Mouse (Mus musculus): ENCODE results near the gene Plek.
"Not testable (repeated sequence)": the region's sequence is repeated elsewhere in the genome, so short reads cannot be mapped to it uniquely, and the experiment has no call there.

The Plek gene

DNA sequence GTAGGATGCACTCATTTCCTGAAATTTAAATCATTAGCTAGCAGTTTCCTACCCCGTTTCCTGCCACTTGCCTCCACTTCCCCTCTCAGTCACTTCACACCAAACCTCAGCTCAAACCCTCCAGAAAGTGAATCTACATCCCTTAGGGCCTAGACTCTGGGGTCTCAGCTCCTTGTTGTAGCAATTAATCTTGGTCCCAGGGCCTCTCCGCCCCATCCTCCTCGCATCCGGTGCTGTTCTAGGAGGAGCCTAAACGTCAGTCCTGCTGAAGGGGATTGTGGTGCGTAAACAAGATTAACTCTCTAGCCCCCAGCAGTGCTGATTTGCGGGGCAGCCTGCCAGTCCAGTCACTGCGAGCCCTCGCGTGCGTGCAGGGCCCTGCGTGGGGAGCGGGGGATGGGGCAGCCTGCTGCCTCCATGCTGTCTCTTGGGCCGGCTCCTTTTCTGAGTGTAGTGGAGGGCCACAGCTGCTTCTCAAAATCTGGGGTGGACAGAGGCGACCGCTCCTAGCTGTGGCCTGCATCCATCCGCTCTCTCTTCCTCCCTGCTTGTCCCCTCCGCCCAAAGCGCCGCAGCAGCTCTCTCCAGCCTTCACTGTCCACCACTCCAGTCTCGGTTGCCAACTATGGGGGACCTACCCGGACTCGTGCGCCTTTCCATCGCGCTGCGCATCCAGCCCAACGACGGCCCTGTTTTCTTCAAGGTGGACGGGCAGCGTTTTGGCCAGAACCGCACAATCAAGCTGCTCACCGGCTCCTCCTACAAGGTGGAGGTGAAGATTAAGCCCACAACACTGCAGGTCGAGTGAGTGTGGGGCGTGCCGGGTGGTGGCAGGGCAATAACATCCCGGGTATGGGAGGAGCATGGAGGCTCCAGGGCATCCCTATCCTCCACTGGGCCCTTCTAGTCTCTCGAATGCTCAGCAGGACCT, at the start of gene Plek, which contains the start of gene Cnrip1:
TSS of gene Plek (minus strand) at position 837 of the 931 bp plus-strand sequence.
TSS of gene Cnrip1 (plus strand) at position 42 of the 931 bp plus-strand sequence.
- peak; percentile 53 for DNase-seq (ENCODE audit: low spot score)

DNA sequence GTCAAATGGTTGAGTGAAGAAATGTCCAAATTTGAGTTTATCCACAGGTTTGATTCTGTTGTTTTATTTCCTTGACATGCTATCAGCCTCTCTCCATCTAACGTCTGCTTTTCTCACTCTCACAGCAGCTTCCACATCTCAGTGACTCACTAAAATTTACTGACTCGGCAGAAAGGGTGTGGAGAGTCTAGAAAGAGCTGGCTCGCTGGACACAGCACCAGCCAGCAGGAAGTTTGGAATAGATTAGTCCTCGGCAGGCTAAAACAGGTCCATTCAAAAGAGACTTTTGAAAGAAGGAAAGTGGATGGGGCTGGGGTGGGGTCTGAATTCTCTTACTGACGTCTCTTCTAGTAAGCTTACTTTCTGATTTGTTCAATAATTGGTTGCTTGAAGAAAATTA, 33.9 kb upstream of the Plek start:
- no peak for DNase-seq (ENCODE audit: low spot score)

DNA sequence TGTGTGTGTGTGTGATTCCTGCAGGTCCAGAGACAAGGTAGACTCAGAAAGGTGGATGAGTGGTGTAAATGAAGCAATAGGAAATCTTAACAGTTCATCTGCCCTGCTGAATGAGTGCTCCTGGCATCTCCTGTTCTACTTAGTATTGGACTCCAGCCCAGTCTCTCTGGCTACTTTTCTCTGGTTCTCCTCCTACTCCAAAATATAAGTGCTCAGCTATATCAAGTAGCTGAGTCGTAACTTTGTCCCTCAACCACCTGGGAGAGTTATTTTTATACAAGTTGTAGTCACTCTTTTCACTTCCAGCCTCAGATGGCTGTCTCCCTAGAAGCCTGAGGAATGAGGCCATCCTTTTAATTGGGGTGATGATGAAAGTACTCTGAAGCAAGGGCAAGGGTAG, 31.7 kb upstream of the Plek start:
- DNase-seq (ENCODE audit: low spot score): no peak

DNA sequence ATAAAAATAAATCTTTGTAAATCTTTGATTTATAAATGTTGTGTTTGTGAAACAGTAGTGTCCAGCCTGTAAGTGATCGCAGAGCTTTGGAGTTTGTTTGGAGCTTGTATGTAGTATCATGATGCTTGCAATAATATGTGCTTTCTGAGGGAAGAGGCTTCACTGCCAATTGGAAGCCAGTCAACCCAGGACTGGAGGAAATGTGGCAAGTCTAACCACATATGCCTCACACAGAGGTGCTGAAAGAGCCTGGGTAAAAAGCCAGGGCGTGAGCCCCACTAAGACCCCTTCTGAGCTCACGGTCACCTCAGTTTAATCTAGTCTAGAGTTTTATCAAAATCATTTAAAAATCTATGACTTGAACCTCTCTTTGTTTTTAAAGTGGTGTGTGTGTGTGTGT, 31.3 kb upstream of the Plek start:
- DNase-seq (ENCODE audit: low spot score): no peak

DNA sequence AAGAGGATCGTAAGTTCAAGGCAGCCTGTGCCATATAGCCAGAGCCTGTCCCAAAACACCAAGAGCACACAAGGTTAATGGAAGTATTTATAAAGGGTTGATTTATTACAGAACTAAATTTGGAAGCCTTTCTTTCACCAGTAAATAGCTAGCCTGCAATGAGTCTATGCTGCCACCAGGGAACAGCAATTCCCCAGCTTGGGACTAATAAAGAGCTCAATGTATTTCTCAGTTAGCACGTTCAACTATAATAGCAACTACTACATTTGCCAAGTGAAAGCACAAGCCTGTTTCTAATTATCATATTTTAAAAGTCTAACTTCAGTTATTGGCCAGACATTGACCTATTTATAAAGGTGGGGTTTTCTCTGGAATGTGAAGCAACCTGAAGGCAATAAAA, 30.8 kb upstream of the Plek start:
- DNase-seq (ENCODE audit: low spot score): peak; percentile 4

DNA sequence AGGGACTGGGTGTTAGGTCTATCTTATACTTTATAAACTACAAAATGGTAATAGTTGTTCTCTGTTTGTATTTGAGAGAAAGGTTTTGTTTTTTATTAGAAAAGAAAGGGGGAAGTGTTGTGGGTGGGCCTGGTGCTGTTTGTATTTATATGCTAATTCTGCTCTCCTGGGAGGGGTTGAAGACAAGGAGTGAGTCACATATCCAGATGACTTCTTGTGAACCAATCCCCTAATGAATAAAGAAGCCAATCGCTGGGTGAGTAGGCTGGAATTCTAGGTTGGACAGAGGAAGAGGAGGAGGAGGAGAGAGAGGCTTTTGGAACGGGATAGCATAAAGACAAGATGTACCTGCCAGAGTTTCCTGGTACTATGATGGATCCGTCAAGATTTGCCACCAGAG, 29.9 kb upstream of the Plek start:
- DNase-seq (ENCODE audit: low spot score): no peak

DNA sequence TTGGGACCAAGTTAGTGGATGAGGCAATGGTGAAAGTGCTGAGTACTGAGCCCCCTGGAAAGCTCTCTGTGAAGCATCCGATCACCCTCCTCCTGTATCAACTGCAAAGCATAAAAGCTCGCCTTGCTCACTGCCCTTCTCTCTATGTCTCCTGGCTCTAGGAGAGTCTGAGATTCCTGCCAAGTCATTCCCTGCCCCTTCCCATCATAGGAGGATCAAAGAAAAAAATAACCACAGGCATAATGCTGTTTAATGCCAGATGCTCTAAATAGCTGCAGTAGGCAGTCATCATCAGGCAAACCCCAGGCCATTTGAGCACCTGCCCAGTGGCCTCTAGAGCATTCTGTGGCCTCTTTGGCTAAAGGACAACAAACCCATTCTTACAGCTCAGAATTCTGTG, 23.5 kb upstream of the Plek start:
- no peak for DNase-seq (ENCODE audit: low spot score)

DNA sequence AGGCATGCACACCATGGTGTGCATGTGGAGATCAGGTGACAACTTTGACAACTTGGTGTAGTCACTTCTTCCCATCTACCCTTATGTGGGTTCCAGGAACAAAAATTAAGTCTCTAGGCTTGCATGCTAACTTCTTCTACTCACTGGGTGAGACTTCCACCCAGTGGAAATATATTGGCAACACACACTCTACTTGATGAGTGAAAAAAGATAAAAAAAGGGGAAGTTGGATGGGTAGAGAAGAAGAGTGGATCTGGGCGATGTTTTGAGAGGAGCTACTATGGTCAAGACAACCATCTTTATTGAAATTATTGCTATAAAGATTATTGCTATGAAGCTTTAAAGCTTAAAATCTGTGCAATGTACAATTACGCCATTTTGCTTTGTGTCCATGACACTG, 17.2 kb upstream of the Plek start:
- DNase-seq (ENCODE audit: low spot score): not testable (repeated sequence)

DNA sequence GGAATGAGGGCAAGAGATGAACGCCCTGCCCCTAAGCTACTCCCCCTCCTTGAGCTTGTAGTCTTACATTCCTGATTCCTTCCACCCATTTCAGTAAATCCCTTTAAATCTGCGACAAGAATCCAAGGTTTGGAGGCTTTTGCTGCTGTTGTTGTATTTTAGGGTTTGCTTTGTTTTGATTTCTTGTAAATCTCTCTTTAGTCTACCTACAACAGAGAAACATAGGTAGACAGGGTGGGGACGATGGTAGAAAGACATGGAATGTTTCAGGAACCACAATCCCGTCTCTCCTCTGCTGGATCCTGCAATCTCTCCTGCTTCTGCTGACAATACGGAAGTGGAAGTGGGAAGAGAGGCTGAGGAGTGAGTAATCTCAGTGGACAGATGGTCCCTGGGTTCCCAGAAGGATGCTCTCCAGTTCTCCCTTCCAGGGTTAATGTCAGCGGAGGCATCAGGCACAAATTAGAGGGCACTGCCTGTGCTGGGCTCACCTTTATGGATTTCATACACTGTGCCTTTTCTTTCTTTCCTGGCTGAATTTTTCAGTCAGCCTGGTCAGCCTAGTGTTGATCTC, 382 bp upstream of the Plek start:
- DNase-seq (ENCODE audit: low spot score): no peak

DNA sequence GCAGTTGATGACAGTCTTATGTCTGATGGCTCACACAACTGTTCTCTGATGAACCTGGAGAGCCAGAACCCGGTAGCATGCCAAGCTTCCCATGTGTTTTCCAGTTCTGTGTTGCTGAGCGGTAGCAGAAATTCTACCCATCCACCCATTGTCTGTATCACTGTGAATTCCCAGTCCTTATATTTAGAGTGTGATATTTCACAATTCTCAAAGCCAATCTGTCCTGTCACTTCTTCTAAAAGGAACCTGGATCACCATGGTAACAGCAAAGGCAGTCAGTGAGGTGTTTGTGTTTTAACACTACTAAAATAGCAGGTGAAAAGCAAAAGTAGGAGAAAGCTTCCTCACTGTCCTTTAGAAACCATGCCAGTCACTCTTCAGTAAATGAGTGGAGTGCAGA, 6.4 kb downstream of the Plek start:
- DNase-seq (ENCODE audit: low spot score): no peak

DNA sequence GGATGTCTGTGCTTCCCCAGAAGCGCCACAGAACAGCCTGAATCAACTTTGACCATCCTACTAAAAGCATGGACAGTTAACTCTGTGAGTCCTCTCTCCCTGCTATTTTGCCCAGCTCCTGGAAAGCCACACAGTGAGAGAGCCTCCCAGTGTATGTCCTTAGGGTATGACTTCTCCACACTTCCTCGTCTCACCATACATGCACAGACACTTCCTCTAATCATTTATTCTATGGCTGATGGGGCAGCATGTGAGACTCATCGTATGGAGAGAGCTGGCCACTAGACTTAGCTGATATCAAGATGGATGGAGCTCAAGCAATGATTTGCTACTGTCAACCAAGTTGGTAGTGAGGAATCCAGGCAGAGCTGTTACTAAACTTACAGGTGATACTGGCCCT, 28.2 kb downstream of the Plek start:
- no peak for DNase-seq (ENCODE audit: low spot score)

DNA sequence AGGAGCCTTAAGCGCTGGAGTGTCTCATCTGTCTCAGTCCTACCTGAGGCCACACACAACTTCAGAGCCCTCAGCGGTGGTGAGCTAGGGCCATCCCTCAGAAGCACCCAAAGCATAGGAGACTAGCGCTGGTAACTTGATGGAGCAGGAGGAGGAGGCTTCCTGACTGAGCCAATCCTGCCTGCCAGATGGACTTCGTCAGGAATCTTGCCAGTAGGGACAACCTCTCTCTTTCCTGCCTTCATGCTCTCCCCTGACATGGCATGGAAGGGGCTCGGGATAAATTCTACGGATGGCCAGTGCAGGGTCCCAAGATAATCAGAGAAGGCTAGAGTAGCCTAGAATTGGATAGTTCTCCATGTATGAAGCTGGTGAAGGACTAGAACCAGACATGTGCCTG, 29.0 kb downstream of the Plek start:
- DNase-seq (ENCODE audit: low spot score): no peak

DNA sequence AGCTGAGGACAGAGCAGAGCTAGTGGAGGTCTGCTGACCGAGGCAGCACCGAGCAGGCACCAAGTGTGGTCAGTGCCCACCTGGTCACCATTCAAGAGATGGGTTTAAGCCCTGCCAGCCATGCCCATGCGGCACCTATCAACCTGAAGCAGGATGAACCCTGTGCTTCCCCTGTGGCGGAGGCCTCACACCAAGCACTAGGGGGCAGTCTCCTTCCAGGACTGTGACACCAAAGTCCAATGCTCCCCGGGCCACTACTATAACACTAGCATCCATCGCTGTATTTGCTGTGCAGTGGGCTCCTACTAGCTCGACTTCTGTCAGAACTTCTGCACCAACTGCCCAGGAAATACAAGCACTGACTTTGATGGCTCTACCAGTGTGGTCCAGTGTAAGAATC, 32.9 kb downstream of the Plek start:
- DNase-seq (ENCODE audit: low spot score): no peak

DNA sequence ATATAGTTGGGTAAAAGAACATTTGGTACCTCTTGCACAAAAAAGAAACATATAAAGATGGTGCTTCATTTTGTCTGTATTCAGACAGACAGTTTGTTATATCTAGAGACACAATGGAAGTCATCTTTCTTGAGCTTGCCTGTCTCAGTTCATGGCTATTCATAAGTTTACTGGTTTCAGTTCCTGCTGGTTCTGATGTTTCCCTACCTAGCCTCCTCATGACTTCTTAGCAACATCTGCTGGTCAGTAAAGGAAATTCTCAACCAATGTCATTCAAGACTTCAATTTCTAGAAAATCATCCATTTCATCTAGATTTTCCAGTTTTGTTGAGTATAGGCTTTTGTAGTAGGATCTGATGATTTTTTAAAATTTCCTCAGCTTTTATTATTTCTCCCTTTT, 39.2 kb downstream of the Plek start:
- no peak for DNase-seq (ENCODE audit: low spot score)

DNA sequence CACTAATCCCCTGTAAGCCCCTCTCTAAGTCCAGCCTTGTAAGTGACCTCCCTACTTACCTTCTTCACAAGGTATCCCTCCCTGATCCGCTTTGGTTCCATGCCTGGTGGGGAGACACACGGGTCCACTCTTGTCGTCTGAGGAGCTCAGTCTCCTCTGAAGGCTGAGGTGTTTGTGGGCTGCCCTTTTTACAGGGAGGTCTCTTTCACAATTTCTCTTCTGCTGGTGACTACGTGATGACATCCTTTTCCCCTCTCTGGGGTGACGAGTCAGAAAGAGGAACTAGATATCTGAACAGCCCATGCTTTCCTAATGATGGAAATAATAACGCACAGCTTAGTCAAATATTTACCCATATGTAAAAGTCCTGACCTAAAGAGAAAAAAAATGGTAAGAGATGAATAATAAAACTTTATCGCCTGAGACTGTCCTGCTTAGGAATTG, 43.7 kb downstream of the Plek start:
- DNase-seq (ENCODE audit: low spot score): no peak

DNA sequence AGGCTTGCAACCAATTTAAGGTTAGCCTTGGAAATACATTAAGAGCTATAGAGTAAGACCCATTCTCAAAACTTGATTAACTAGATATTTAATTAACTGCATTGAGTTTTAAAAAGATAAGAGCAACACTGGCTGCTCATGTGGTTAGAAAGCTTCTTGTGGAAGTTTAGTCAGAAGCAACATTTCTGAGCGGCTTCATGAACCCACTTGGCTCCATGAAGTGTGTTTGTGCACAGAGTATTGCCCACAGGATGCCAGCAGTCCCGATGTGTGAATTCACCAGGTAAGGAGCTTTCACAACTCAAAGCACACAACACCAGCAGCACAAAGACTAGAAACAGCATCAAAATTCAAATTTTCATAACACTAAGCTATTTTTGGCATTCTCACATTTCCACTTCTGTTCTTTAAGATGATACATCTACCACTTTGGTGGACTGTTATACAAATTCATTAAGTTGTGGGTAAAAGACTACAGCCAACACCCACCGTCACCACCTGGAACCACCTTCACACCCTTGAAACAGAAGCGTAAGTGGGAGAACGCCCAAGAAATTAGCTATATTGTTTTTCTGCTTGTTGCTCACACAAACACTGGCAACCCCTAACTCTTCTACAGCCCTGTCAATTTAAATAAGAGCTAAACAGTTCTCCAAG, 44.5 kb downstream of the Plek start:
- no peak for DNase-seq (ENCODE audit: low spot score)

DNA sequence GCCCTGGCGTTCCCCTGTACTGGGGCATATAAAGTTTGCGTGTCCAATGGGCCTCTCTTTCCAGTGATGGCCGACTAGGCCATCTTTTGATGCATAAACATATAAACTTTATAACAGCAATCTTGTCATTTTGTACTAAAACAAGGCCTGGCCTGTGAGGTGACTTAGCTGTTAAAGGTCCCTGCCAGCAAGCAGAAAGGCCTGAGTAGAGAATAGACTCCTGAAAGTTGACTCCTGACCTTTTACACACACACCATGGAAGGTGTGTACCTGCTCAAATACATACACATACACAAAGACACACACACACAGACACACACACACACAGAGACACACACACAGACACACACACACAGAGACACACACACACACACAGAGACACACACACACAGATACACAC, 45.7 kb downstream of the Plek start:
- DNase-seq (ENCODE audit: low spot score): not testable (repeated sequence)

DNA sequence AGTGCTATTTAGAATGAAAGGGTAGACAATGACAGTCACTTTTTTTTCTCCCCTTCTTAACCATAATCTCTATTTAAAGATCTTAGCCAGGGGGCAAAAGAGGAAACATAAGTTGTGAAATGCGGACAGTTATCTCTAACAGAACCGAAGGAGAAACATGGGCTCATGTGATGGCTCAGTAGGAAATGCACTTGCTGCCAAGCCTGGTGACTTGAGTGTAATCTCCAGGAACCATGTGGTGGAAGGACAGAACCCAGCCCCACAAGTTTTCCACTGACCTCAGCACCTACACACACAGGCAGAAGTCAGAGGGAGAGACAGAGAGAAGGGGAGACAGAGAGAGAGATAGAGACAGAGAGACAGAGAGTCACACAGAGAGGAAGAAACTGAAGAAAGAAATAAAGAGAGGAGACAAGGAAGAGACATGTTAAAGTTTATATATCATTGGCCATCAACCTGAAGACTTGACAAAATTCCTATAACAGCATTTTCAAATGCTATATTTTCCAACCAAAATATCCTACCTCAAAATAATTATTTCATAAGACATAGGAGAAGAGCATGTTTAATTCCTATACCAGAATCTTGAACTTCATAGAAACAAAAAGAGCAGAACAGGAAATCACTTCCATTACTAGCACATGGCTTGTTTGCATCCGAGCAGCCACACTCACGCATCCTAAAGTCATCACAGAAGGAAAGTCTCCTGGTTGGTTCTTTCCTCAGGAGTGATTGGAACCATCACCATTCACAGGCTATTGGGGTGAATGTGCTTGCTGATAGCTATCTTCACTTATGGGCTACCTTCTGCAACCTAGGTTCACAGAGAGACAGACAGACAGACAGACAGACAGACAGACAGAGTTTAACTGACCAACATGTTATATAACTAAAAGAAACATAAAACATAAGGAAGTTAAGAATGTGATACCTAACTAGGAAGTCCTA, 47.0 kb downstream of the Plek start:
- DNase-seq (ENCODE audit: low spot score): no peak

DNA sequence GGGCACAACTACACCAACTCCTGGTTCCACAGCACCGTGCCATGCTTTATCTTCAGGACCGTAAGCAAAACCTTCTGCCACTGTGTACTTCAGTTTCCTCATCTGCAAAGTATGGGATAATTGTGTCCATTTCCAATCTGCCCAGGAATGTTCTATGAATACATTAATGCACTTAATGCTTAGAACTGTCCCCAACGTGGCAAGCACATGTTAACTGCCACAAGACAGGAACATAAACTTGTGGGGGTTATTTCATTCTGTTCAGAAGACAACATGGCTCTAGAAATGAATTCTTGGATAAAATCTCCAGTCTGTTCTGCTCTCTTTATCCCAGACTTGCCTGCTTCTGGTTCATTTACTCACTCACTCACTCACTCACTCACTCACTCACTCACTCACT, 48.4 kb downstream of the Plek start:
- no peak for DNase-seq (ENCODE audit: low spot score)

DNA sequence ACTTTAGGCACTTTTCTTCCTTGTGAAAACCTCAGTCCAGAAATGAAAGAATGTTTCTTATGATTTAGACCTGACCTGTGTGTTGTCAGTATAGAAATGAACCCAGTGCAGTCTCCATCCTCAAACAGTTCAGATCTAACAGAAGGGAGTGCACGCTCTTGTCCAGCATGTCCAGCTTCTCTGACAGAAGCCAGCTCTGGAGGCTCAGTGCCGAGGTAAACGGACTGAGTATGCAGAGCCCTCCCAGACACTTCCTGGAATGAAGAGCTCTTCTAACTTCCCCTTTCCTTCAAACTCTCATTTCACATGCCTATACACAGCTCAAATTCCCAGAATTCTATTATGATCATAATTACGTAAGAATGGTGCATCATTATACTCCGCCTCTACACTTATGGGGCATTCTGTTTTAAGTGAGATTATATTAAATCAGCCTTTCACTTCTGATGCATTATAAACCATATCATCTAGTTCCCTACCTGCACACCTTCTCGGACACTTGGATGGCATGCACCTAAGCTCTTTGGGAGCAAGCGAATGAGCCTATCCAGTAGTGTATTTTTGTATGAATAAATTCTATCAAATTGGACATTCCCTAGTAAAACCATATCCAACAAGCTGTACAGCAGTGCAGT, 49.3 kb downstream of the Plek start:
- DNase-seq (ENCODE audit: low spot score): no peak
